Mouse (Mus musculus) thymus, adult 2 months (tissue): Measurements from ENCODE around the gene Csk.

ENCODE experiments used
- CTCF ChIP-seq: fragments of 200-500 bp; IDR thresholded peaks from 2 replicates; pipeline ENCODE4 v1.5.1; 2012; ENCODE audit warnings: mild to moderate bottlenecking, control low read depth, low read length, moderate library complexity, borderline replicate concordance; ENCODE audit not compliant: control insufficient read depth, poor library complexity, insufficient read depth; ENCODE audit errors: extremely low read depth
- POLR2A ChIP-seq: fragments of 200-500 bp; IDR thresholded peaks from 2 replicates; pipeline ENCODE4 v1.6.1; 2012; ENCODE audit warnings: mild to moderate bottlenecking, low read length, control low read depth, moderate library complexity; ENCODE audit not compliant: control insufficient read depth, poor library complexity, insufficient read depth; ENCODE audit errors: extremely low read depth

DNA sequence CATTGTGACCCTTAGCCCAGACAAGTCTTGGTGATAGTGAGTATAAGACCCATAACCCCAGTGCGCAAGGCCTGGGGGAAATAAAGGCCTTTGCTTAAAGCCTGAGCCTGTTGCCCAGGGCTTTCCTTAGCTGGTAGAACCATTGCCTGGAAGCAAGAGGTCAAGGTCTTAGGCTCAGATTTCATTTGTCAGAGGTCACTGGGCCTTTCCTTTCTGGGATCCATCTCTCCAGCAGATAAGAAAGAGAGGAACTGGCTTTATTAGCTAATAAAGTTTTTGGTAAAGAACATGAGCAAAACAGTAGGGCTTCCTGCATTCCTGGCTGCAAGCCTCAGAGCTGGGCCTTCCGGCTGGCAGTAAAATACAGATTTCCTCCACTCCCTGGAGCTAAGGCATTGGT is 40.7 kb upstream of the Csk start:
- TF ChIP-seq CTCF (no peak), POLR2A (no peak)
